Mouse (Mus musculus): ENCODE results near the gene 4930432K21Rik.

Gene 4930432K21Rik

DNA sequence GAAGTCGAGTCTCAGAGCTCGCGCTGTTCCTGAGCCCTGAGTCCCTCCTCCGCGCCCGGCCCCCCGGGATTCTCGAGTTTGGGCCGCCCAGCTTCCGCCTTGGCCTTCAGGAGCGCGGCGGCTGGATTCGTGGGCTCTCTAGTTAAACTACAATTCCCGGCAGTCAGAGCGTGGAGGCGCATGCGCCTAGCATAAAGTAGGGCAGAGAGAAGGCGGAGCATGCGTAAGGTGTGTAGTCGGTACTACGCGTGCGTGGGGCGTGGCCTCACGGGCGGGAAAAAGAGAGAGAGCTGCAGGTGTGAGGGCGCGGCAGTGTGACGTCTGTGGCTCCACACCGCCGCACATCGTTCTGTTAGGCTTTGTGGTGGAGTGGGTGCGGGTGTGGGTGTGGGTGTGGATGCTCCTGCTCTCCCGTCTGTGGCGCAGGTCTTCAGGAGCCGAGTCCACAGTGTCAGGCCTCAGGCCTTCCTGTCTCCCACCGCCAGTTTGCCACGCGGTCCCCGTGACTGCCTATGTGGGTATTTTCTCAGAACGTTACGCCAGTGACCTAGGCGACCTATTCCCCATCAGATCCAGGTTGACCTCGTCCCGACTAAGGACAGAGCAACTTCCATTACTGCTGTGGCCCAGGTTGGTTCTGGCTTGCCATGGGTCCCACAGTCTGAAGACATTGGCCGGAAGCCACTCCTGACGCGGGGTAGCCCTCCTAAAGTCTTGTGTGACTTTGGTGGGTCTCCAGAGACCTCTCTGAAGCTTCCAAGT is at the start of gene 4930432K21Rik, which contains the start of gene Cc2d1a:
TSS of gene 4930432K21Rik (plus strand) at position 257 of the 762 bp plus-strand sequence.
TSS of gene Cc2d1a (minus strand) at position 168 of the 762 bp plus-strand sequence.
- peak; percentile 97 for DNase-seq

DNA sequence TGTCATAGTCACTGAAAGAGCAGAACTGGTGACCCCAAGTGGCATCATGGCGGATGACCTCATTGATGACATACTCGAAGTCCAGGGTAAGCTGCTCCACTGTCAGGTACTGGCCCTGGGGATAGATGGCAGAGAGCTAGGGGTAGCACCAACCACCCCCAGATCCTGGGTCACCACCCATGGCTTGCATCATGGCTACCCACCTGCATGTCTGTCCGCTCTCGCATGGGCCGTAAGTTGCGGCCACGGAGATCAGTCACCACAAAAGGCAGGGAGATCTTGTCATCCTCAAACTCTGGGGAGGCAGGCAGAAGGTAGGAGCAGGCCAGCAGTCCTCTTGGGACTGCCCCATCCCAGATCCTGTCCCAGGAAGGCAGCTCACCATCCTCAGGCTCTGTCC is 49.4 kb upstream of the 4930432K21Rik start:
- peak in 1 of 2 experiments; percentile 6 for DNase-seq

GRCm38 (mm10) chr8:84101476-84102270 is 46.2 kb upstream of the 4930432K21Rik start:
- DNase-seq: peak in 1 of 2 experiments; percentile 28

- DNase-seq: peak; percentile 31 to 43
Measured at GRCm38 (mm10) chr8:84103601-84104000, 44.2 kb upstream of the 4930432K21Rik start.

DNA sequence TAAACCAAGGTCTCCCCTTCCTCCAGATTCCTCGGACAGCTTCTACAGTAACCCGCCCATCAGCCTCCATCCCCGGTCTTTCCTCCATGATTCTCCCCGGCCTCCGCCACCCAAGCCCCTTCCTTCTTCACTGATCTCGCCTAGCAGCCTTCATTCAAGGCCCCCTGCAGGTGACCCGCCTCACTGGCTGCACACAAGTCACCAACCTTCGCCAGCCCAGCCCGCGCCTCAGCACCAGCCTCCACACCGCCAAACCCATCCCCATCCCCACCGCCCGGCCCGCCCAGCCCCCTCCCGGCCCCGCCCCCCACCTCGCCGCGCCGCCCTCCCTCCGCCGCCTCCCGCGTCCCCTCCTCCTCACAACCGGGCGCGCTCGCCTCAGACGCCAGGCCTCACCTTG is 43.6 kb upstream of the 4930432K21Rik start:
- DNase-seq: peak in 1 of 2 experiments; percentile 65

GRCm38 (mm10) chr8:84104697-84105609 is 42.9 kb upstream of the 4930432K21Rik start, which contains the start of gene Dcaf15:
Gene Dcaf15 (minus strand): TSS chr8:84104768.
- peak; percentile 98 to 100 for DNase-seq

DNA sequence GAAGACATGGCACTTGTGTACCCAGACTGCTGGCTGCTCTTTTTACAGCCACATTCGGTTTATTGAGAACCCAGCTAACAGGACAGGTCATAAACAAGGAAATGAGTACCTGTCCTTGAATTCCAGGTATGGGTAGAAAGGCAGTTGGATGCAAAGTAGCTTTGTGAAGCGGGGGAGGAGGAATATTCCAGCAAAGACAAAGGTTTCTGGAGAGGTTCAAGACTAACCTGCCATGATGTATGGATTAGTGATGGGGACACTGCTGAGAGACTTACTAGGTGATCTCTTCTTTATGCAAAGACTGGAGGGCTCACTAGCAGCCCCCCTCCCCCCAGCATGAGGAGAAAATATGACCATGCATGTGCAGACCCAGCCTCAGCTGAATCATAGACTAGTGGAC is 42.1 kb upstream of the 4930432K21Rik start:
- DNase-seq: peak in 1 of 2 experiments; percentile 12

DNA sequence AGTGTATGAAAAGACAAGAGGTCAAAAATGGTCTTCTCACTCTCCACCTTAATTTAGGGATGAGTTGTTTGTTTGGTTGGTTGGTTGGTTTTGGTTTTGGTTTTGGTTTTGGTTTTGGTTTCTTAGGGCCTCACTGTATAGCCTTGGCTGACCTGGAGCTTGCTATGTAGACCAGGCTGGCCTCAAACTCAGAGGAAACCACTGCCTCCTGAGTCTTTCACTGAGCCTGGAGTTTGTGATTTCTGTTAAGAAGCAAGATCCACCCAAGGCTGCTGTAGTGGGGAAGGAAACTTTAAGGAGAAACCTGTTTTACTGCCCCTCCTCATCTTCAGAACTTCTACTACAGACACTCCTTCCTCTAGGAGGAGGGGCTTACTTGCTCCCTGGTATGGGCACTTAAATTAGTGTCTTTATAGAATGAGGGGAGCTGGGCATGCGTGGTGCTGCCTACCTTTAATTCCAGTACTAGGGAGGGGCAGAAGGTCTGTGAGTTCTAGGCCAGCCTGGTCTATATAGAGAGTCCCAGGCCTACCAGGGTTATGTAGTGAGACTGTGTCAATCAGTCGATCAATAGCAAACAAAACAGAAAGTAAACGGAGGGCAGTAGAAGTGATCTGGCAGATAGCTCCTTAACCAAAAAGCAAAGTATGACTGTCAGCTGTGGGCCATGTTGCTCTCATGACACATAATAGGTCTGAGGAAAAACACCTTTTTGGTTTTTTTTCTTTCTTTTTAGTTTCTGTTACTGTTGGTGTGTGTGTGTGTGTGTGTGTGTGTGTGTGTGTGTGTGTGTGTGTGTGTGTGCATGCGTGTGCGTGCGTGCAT is 41.4 kb upstream of the 4930432K21Rik start:
- no peak for DNase-seq

GRCm38 (mm10) chr8:84115646-84116045 is 32.2 kb upstream of the 4930432K21Rik start:
- DNase-seq: no peak

DNA sequence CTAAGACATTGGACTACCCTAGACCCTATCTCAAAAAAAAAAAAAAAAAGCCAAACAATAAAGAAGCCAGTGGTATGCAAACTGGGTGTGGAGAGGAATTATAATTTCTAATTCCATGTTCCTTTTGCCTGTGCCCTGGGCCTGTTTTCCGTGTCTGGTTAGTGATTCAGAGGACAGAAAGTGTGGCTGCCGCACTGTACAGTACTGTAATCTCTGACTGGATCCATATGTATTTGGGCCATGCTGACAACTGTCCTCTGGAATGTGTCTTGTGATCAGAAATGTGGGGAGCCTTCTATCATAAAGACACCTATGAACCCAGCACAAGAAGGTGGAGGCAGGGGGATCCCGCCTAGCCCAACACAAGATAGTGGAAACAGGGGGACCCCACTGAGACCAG is 25.7 kb upstream of the 4930432K21Rik start:
- no peak for DNase-seq

DNA sequence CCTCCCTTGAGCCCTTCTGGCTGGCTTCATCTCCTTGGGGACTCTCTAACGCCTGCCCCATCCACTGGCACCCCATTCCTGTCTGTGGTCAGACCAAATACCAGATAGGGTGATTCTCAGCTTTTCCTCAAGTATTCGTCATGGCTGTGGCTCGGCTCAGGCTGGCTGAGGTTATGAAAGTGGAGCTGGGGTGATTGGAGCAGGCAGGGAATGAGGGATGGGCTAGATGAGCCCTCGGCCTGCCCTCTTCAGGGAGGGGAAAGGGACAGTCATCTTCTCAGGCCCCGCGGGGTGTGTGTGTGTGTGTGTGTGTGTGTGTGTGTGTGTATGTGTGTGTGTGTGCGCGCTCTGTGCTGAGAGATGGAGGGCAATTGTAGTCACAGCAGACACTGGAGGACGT is 22.2 kb upstream of the 4930432K21Rik start, which contains the start of gene Podnl1:
TSS of gene Podnl1 (plus strand) at position 334 of the 400 bp plus-strand sequence.
- no peak for DNase-seq

DNA sequence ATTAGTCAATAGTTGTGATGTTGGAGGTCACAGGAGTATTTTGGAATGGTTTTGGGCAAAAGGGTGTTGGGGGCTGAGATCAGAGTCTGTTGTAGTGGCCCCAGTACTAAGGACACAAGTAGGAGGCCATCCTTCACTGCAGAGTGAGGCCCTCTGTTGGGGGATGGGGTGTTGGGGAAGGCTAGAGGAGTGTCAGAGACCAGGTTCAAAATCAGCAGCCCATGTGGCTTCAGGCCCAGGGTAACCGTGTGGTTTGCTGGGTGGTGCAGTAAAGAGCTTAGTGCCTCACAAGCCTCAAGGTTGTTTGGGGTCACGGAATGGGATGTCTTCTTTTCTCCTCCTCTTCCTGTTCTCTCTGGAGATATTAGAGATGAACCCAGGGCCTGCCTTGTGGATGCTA is 21.1 kb upstream of the 4930432K21Rik start:
- DNase-seq: no peak

DNA sequence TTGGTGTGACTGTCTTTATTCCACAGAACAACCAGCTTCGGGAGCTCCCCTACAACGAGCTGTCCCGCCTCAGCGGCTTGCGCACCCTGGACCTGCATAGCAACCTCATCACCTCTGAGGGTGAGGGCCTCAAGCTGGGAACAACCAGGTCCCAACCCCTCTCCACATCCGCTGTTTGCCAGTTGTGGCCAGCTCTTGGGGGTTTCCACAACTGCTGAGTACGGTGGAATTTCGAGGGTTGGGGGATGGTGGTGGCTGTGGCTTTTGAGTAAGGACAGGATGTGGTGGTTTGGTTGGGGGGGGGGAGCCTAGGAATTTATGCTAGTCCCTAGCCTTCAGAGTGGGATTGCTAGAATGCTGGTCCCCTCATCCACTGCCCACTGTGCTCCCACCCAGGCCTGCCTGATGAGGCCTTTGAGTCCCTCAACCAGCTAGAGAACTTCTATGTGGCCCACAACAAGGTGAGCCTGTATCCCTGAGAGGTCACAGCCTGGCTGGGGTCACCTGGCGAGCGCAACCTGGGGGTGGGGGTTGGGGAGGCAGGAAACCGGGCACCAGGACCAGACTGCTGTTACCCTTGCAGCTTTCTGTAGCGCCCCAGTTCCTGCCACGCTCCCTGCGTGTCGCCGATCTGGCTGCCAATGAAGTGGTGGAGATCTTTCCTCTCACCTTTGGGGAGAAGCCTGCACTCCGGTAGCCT is 20.5 kb upstream of the 4930432K21Rik start:
- DNase-seq: no peak

- no peak for DNase-seq
Measured at GRCm38 (mm10) chr8:84128277-84128676, 19.5 kb upstream of the 4930432K21Rik start.

DNA sequence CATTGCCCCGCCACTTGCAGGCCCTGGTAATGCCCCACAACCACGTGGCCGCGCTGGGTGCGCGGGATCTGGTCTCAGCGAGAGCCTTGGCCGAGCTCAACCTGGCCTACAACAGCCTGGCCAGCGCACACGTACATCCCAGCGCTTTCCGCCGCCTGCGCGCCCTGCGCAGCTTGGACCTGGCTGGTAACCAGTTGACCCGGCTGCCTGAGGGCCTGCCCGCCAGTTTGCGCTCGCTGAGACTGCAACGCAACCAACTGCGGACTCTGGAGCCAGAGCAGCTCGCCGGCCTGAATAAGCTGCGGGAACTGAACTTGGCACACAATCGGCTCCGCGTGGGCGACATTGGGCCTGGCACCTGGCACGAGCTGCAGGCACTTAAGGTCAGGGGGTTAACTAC is 17.0 kb upstream of the 4930432K21Rik start:
- DNase-seq: peak; percentile 78 to 80

GRCm38 (mm10) chr8:84132225-84132624 is 15.6 kb upstream of the 4930432K21Rik start:
- no peak for DNase-seq

DNA sequence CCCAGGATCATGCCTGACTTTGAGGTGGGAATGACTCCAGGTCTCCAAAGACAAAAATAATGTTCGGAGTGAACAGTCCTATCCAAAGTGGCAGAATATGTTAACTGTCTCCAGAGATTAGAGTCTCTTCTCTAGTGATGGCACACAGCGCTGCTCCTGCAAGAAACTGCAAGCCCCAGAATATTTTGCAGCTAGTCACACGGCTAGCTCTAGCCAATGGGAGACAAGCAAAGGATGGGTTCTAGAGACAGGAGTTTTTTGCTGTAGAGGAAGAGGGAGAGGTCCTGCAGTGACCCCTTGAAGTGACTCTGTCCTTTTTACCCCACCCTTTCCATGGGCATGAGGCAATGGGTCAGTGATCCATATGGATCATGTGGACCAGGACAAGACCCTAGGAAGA is 10.0 kb upstream of the 4930432K21Rik start:
- no peak for DNase-seq

DNA sequence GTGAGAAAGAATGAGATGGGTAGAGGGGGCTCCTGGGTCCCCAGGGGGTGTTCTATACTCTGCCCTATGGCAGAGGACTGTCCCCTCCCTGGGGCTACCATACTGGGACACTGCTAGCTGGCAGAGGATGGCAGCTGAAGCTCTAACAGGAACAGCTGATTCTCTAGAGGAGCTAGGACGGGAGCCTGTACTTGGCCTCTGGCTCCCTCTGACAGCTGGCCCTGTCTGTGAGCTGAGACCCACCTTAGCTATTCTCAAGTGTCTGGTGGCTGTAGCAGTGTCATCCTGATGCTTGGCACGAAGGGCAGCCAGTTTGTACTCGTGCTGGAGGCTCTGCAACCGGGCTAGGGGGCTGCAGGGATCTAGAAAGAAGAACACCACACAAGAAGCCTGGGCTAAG is 7.0 kb upstream of the 4930432K21Rik start:
- DNase-seq: no peak

DNA sequence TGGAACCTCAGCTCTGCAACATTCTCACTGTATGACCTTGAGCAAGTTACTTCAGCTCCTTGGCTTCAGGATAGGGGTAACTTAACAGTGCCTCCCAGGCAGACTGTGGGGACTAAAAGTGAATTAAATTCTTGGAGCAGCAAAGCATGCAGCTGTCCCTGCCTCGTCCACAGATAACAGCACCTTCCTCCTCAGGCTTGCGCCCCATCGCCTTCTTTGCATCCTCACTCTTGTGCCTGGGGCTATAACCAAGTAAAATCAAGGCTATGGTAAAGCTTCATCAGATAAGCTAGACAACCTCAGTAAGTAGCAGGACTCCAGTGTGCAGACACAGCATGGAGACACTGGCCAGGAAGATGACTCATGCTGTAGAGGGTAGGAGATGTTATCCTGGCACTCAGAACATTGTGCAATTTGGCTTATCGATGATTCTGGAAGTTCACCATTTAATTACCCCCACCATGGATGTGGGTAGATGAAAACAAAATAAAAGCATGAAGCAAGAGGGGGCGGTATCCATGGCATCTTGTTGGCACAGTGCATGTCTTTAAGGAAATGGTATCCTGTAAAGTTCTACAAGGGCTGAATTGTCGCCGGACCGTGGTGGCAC is 3.1 kb upstream of the 4930432K21Rik start:
- DNase-seq: no peak

DNA sequence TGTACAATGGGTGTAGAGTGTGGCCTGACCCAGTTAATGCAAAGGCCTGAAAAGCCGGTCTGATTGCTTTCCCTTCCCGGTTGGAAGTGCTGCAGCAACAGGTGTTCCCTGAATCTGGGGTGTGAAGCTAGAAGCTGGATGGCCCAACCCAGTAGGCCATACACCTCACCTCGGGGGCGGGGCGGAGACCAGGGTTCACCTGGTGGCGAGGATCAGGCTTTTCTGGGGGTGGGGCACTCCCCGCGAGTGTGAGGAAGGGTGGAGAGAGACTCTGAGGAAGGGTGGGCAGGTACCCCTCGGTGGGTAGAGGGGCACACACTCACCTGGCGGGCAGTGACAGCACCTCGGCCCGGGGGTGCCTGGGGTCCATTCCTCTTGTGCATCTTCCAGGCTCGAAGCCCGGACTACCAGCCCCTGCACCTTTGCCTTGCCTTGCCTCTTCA is 480 bp upstream of the 4930432K21Rik start:
- peak in 1 of 2 experiments; percentile 62 for DNase-seq

DNA sequence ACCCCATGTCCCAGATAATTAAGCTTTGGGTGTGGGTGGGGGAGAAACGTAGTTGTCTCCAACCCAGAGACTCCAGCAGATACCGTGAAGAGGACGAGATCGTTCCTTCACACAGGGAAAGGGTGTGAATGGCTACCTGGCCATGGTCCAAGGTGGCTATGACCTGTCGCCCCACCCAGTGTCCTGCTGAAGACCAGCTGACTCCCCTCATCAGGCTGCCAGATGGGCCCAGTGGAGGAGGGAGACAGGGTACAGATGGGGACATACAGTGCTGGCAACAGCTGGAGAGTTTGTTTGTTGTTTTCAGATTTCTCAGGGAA is 666 bp downstream of the 4930432K21Rik start:
- DNase-seq: peak; percentile 32 to 39

Measured in cerebellum, adult 18-20 months (tissue).